Mouse (Mus musculus): ENCODE results near the gene Rnf128.
"Not testable (repeated sequence)": the region's sequence is repeated elsewhere in the genome, so short reads cannot be mapped to it uniquely, and the experiment has no call there.

Rnf128 gene

GRCm38 (mm10) chrX:139562925-139563461, at the start of gene Rnf128:
Gene Rnf128, plus strand, starts transcription at chrX:139563316.
- DNase-seq = no peak

GRCm38 (mm10) chrX:139516156-139516555, 47.0 kb upstream of the Rnf128 start:
- no peak for DNase-seq

GRCm38 (mm10) chrX:139519251-139519650, 43.9 kb upstream of the Rnf128 start:
- DNase-seq = no peak

GRCm38 (mm10) chrX:139524303-139525091, 38.6 kb upstream of the Rnf128 start:
- no peak for DNase-seq

GRCm38 (mm10) chrX:139525724-139526123, 37.4 kb upstream of the Rnf128 start:
- DNase-seq = no peak

- DNase-seq = no peak
These were observed 36.1 kb upstream of the Rnf128 start for GRCm38 (mm10) chrX:139526984-139527383.

GRCm38 (mm10) chrX:139529678-139530077, 33.4 kb upstream of the Rnf128 start:
- DNase-seq = no peak

- DNase-seq = no peak
These were observed 30.8 kb upstream of the Rnf128 start for GRCm38 (mm10) chrX:139532293-139532692.

- DNase-seq = no peak
These were observed 25.3 kb upstream of the Rnf128 start for GRCm38 (mm10) chrX:139537641-139538397.

GRCm38 (mm10) chrX:139543726-139544125, 19.4 kb upstream of the Rnf128 start:
- DNase-seq = no peak

- no peak for DNase-seq
These were observed 12.7 kb upstream of the Rnf128 start for GRCm38 (mm10) chrX:139550456-139550855.

GRCm38 (mm10) chrX:139552090-139552489, 11.0 kb upstream of the Rnf128 start:
- no peak for DNase-seq

GRCm38 (mm10) chrX:139562255-139562924, 726 bp upstream of the Rnf128 start:
- DNase-seq = no peak

- no peak for DNase-seq
These were observed 6.9 kb downstream of the Rnf128 start for GRCm38 (mm10) chrX:139570054-139570453.

GRCm38 (mm10) chrX:139578649-139579278, 15.6 kb downstream of the Rnf128 start:
- no peak for DNase-seq

- no peak for DNase-seq
These were observed 20.5 kb downstream of the Rnf128 start for GRCm38 (mm10) chrX:139583616-139584015.

- not testable (repeated sequence) for DNase-seq
These were observed 23.6 kb downstream of the Rnf128 start for GRCm38 (mm10) chrX:139586676-139587075.

GRCm38 (mm10) chrX:139596404-139596803, 33.3 kb downstream of the Rnf128 start:
- DNase-seq = no peak

- DNase-seq = peak; percentile 94
These were observed 47.1 kb downstream of the Rnf128 start for GRCm38 (mm10) chrX:139610033-139610764.

- DNase-seq = no peak
These were observed 47.7 kb downstream of the Rnf128 start for GRCm38 (mm10) chrX:139610765-139611300.

GRCm38 (mm10) chrX:139614761-139615160, 51.6 kb downstream of the Rnf128 start:
- no peak for DNase-seq

- no peak for DNase-seq
These were observed 59.0 kb downstream of the Rnf128 start for GRCm38 (mm10) chrX:139622071-139622470.
